Mouse (Mus musculus) spleen, postnatal 0 days (tissue): ENCODE results near the gene Gm38100. TPM values are rescaled to one million over a fixed set of nuclear protein-coding genes. Genes with fewer than 3 reads are reported as not detected.

Experiments
- polyA plus RNA-seq: library from polyadenylated mRNA; unstranded; fragments of >200 nt; fragmentation: Nextera tagmentation; extraction: Ambion mirVana; gene quantifications from 2 replicates; pipeline ENCODE4 v1.2.1, GENCODE M21; 2015

Gm38100 gene
- not detected in 2 replicates for polyA plus RNA-seq

DNA sequence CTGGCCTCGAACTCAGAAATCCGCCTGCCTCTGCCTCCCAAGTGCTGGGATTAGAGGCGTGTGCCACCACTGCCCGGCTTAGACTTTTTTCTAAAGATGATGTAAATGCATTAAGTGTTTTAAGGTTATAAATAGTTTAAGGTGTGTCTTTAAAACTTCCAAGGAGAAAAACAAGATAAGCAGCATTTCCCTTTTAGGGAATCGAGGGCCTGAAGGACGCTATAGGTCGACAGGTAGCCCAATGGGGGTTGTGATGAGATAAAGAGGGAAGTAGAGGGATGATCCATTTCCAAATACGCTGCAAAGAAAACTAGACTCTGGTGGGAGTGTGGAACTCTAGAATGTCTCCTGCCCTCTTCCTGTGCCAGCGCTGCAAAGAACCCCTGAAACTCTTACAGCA lies at the start of gene Gm38100:
Gene Gm38100 (plus strand): TSS at position 301 of the 400 bp plus-strand sequence.

DNA sequence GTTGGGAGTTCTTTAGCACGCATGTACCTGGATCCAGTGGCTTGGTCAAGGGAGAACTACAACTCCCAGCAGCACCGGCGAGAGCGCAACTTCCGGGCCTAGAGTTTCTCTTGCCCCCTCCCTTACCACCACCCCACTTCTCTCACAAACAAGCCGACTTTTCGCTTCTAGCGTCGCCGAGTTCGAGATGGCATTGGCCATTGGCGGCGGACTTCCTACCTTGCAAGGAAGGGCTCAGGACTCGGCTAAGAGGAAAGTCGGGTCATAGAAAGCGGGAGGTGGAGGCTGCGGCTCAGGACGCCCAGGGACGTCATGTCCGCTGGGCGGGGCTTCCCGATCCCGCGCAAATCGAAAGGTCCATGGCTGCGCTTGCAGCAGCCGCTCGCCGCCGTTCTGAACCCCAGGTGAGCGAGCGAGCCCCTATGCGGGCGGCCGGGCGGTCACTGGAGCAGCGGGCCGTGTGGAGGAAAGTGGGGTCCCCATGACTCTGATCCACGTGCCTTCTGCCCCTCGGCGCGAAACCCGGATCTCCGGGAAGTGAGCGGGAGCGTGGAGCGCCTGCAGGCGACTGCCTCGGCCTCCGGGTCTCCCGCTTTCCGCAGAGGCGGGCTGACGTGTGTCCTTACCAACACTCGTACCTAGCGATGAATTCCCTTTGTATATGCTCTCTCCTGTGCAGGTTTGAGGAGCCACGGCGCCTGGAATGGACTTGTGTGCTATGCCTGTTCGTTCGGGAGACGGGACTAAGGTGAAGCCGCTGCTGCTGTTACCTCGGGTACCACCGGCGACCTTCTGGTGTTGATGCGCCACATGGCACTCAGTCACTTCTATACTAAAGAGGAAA lies 39.5 kb upstream of the Gm38100 start, which contains the start of gene Exo1:
Gene Exo1 (plus strand): TSS at position 129 of the 844 bp plus-strand sequence.

Other genes starting within 250 kb of the Gm38100 start
- 1.6 and 1.9 TPM in 2 replicates for gene Opn3, start 227.6 kb upstream of the Gm38100 start, polyA plus RNA-seq
- gene Chml, start 227.4 kb upstream of the Gm38100 start, polyA plus RNA-seq: 0.80 and 0.97 TPM in 2 replicates
- gene Wdr64, start 221.7 kb upstream of the Gm38100 start, polyA plus RNA-seq: not detected in 2 replicates
- gene Exo1, start 39.7 kb upstream of the Gm38100 start, polyA plus RNA-seq: 41.9 and 50.7 TPM in 2 replicates
- 0.37 and 0.61 TPM in 2 replicates for gene Rbm8a2, start 58.8 kb downstream of the Gm38100 start, polyA plus RNA-seq